Mouse (Mus musculus) embryonic facial prominence, embryonic 12.5 days (tissue): ENCODE data around the gene Acyp1. TPM values are rescaled to one million over a fixed set of nuclear protein-coding genes. Genes with fewer than 3 reads are reported as not detected.

Experiments
- ATAC-seq: fragments of 200-750 bp; cut with Nextera tagmentation; 2 replicates; pipeline ENCODE4 v1.8.0; 2017; ENCODE audit not compliant: insufficient number of reproducible peaks, insufficient read depth, low FRiP score, low TSS enrichment
- H3K27ac ChIP-seq: fragments of 300-500 bp; sonication (generic); 2 replicates; pipeline ENCODE4 v1.5.1; 2016; ENCODE audit warnings: mild to moderate bottlenecking
- H3K27me3 ChIP-seq: fragments of 300-500 bp; sonication (generic); 2 replicates; pipeline ENCODE4 v1.6.1; 2016; ENCODE audit warnings: mild to moderate bottlenecking, moderate library complexity
- H3K36me3 ChIP-seq: fragments of 300-500 bp; sonication (generic); 2 replicates; pipeline ENCODE4 v1.6.1; 2016; ENCODE audit warnings: mild to moderate bottlenecking
- H3K4me1 ChIP-seq: fragments of 300-500 bp; sonication (generic); 2 replicates; pipeline ENCODE4 v1.6.1; 2016
- H3K4me2 ChIP-seq: fragments of 300-500 bp; sonication (generic); replicated peaks from 2 replicates; pipeline ENCODE4 v1.6.1; 2016; ENCODE audit warnings: mild to moderate bottlenecking, moderate library complexity
- H3K4me3 ChIP-seq: fragments of 300-500 bp; sonication (generic); 2 replicates; pipeline ENCODE4 v1.5.1; 2016; ENCODE audit warnings: mild to moderate bottlenecking
- H3K9ac ChIP-seq: fragments of 300-500 bp; sonication (generic); 2 replicates; pipeline ENCODE4 v1.6.1; 2016; ENCODE audit warnings: mild to moderate bottlenecking, moderate library complexity
- H3K9me3 ChIP-seq: fragments of 300-500 bp; sonication (generic); 2 replicates; pipeline ENCODE4 v1.6.1; 2016; ENCODE audit warnings: mild to moderate bottlenecking, moderate library complexity
- WGBS: fragments of 180-500 bp; shearing (Covaris S2); methylation state at CpG from one replicate; pipeline ENCODE4 v1.1.7; 2016; 5-methylcytosine and 5-hydroxymethylcytosine counted together
- polyA plus RNA-seq: library from polyadenylated mRNA; unstranded; fragments of >200 nt; fragmentation: Nextera tagmentation; extraction: Ambion mirVana; gene quantifications from 2 replicates; pipeline ENCODE4 v1.2.1, GENCODE M21; 2016

Acyp1 gene
- polyA plus RNA-seq, 1 experiment from 2014 or later = 43.8 TPM

GRCm38 (mm10) chr12:85296915-85297314 lies 8.7 kb upstream of the Acyp1 start:
- no peak for ATAC-seq
- Histone ChIP-seq H3K4me3 (no peak overlapping the region), H3K36me3 (peaks cover 23% of the 10 kb centered on the region), H3K27ac (peak overlapping the region; percentile 20; the same call in 1 of the 2 replicates), H3K4me2 (no peak overlapping the region), H3K4me1 (0 out of 2 replicates have a peak, but pooled peaks cover 13% of the 10 kb centered on the region), H3K9me3 (peaks cover 8% of the 10 kb centered on the region; the same call in 1 of the 2 replicates), H3K27me3 (no peaks in the 10 kb centered on the region), H3K9ac (no peak overlapping the region)
- 70% methylated on average over 5 of the region's 5 CpGs for WGBS

- Histone ChIP-seq H3K27me3 (no peaks in the 10 kb centered on the region), H3K9me3 (peaks cover 8% of the 10 kb centered on the region; the same call in 1 of the 2 replicates), H3K4me3 (no peak overlapping the region), H3K36me3 (peaks cover 9% of the 10 kb centered on the region), H3K4me2 (no peak overlapping the region), H3K27ac (no peak overlapping the region), H3K4me1 (0 out of 2 replicates have a peak, but pooled peaks cover 13% of the 10 kb centered on the region), H3K9ac (no peak overlapping the region)
- 87% methylated on average over 2 of the region's 2 CpGs for WGBS
- no peak for ATAC-seq
Measured at GRCm38 (mm10) chr12:85295506-85295905, 7.3 kb upstream of the Acyp1 start.

DNA sequence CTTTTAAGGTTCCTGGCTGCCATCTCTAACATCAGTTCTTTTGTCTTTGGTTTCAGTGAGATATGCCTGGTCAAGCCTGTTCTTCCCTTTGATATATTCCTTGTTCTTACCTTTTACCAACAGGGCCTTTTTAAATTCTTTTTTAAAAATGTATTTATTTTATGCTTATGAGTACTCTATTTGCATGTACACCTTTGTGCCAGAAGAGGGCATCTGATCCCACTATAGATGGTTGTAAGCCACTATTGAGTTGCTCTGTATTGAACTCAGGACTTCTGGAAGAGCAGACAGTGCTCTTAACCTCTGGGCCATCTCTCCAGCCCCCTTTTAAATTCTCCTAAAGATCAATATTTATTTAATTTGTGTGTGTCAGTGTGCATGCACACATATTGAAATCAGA lies 4.7 kb upstream of the Acyp1 start:
- peaks cover 19% of the 10 kb centered on the region for H3K4me1 ChIP-seq
- no peaks in the 10 kb centered on the region for H3K36me3 ChIP-seq
- H3K9me3 ChIP-seq = peaks cover 8% of the 10 kb centered on the region; the same call in 1 of the 2 replicates
- 0 out of 2 replicates have a peak, but pooled peaks cover 3% of the 10 kb centered on the region for H3K27me3 ChIP-seq
- H3K27ac ChIP-seq = no peak overlapping the region
- no peak for ATAC-seq
- H3K9ac ChIP-seq = no peak overlapping the region
- H3K4me2 ChIP-seq = no peak overlapping the region
- H3K4me3 ChIP-seq = no peak overlapping the region

DNA sequence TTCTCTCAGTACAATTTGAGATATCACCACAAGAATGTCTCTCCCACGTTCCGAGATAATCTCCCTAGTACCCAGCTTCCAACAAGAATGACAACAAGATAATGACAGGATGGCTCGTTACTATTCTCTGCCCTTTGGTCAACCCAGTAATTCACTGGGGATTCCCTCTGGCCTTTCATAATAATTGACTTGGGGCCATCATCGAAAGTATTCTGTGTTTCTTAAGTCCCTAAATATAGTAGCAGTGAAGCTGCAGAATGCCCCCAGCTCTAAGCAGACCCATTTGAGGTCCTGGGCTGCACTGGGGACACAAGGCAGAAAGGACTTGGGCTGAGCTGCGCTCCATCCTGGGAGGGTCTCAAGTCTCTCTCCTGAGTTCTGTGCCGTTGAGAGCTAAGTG lies 4.0 kb upstream of the Acyp1 start:
- H3K9me3 ChIP-seq = peaks cover 8% of the 10 kb centered on the region; the same call in 1 of the 2 replicates
- H3K4me1 ChIP-seq = peaks cover 13% of the 10 kb centered on the region
- no peak for ATAC-seq
- no peak overlapping the region for H3K4me3 ChIP-seq
- no peaks in the 10 kb centered on the region for H3K36me3 ChIP-seq
- no peak overlapping the region for H3K27ac ChIP-seq
- H3K27me3 ChIP-seq = 0 out of 2 replicates have a peak, but pooled peaks cover 3% of the 10 kb centered on the region
- WGBS = 69% methylated on average over 6 of the region's 6 CpGs
- no peak overlapping the region for H3K9ac ChIP-seq
- no peak overlapping the region for H3K4me2 ChIP-seq

- no peak overlapping the region for H3K9ac ChIP-seq
- peaks cover 8% of the 10 kb centered on the region for H3K4me1 ChIP-seq
- no peaks in the 10 kb centered on the region for H3K36me3 ChIP-seq
- no peak overlapping the region for H3K27ac ChIP-seq
- H3K4me3 ChIP-seq = no peak overlapping the region
- no peak overlapping the region for H3K4me2 ChIP-seq
- 0 out of 2 replicates have a peak, but pooled peaks cover 3% of the 10 kb centered on the region for H3K27me3 ChIP-seq
- peaks cover 8% of the 10 kb centered on the region; the same call in 1 of the 2 replicates for H3K9me3 ChIP-seq
- no peak for ATAC-seq
Measured at GRCm38 (mm10) chr12:85291541-85291940, 3.3 kb upstream of the Acyp1 start.

- Histone ChIP-seq H3K27ac (no peak overlapping the region), H3K4me3 (no peak overlapping the region), H3K4me1 (peaks cover 6% of the 10 kb centered on the region), H3K9me3 (peaks cover 8% of the 10 kb centered on the region; the same call in 1 of the 2 replicates), H3K4me2 (no peak overlapping the region), H3K27me3 (0 out of 2 replicates have a peak, but pooled peaks cover 3% of the 10 kb centered on the region), H3K36me3 (no peaks in the 10 kb centered on the region), H3K9ac (no peak overlapping the region)
- ATAC-seq = no peak
- 80% methylated on average over 10 of the region's 10 CpGs for WGBS
Measured at GRCm38 (mm10) chr12:85290633-85291032, 2.4 kb upstream of the Acyp1 start.

DNA sequence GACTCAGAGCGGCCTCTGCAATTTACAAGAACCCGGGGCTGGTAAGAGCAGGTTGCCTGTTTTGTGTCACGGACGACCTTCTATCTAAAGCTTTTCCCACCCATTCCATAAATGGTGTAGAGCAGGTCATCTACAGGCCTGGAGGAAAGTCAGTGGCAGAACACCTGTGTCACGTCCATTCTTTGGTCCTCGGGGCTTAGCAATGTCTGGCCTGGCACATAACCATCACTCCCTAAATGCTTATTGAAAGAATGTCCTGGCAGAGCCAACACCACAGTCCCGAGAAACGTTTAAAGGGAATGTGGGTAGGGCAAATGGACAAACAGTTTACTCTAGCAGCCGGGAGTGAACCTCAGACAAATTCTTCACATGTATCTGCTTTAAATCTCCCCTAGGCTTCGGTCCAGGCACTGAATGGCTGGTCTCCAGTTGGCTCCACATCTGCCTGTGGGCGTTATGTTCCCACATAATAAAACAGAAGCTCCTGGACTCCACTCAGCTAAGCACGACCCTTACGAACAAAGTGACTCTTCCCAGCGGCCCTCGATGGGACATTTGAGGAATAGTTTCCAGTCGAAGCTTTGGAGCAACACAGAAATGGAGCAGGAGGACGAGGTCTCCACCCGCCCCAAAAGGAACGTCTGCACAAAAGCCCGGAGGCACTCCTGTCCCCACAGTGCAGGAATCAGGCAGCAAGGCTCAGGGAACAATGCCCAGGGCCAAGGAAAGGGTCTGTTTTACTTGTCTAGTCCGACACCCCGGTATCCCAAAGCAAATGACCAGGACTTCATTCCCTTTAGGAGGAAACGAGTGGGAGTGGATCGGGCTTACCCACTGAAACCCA lies 1.1 kb upstream of the Acyp1 start:
- H3K36me3 ChIP-seq = no peaks in the 10 kb centered on the region

DNA sequence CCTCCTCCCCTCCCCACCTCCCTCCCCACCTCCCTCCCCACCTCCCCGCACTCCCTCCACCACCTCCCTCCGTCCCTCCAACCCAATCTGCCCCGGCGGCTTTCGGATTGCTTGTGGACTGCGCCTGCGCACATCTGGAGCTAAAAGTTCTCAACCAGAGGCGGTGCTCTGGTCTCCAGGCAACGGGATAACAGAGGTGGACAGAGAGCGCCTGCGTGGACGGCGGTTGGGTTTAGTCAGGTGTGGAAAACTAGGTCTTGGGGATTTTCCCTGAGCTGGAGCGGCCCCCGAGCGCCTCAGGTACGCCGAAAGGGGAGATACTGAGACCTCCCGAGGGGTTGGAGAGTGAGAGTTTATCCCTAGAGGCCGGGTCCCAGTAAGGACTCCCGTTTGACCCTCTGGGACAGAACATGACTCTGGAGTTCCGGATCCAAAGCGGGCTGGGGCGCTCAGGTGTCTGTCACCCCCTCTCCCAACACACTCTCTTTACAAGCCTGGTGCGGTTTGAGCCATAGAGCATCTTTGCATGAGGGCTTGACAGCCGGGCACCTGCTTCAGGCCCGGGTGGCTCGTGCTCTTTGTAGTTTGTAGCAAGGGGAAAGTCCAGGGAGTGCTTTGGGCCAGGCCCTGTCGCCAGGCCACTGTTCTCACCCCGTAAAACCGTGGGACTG lies 383 bp upstream of the Acyp1 start, which contains the start of gene Zc2hc1c:
TSS of gene Zc2hc1c (plus strand) at position 106 of the 671 bp plus-strand sequence.
- WGBS = 3% methylated on average over 31 of the region's 31 CpGs
- peak within 1 kb of the TSS; percentile 83 for H3K4me2 ChIP-seq
- peaks cover 6% of the 10 kb centered on the region for H3K4me1 ChIP-seq
- H3K27me3 ChIP-seq = 0 out of 2 replicates have a peak, but pooled peaks cover 6% of the 10 kb centered on the region
- no peaks in the 10 kb centered on the region for H3K9me3 ChIP-seq
- 0 out of 2 replicates have a peak within 1 kb of the TSS, but pooled peaks have one; percentile 41 for H3K27ac ChIP-seq
- peak within 1 kb of the TSS; percentile 53 for H3K9ac ChIP-seq
- peak within 1 kb of the TSS; percentile 47 for H3K4me3 ChIP-seq
- no peaks in the 10 kb centered on the region for H3K36me3 ChIP-seq
- ATAC-seq = peak; percentile 69

More for the DNA sequence above, 1.1 kb upstream of the Acyp1 start:
- H3K4me2 ChIP-seq = peak overlapping the region; percentile 83
- 59% methylated on average over 24 of the region's 24 CpGs for WGBS
- peaks cover 3% of the 10 kb centered on the region; the same call in 1 of the 2 replicates for H3K9me3 ChIP-seq
- H3K27me3 ChIP-seq = 0 out of 2 replicates have a peak, but pooled peaks cover 4% of the 10 kb centered on the region
- H3K4me1 ChIP-seq = peaks cover 6% of the 10 kb centered on the region
- H3K4me3 ChIP-seq = peak overlapping the region; percentile 47; the same call in 1 of the 2 replicates
- H3K27ac ChIP-seq = 0 out of 2 replicates have a peak overlapping the region, but pooled peaks have one; percentile 41
- no peak for ATAC-seq
- H3K9ac ChIP-seq = no peak overlapping the region

DNA sequence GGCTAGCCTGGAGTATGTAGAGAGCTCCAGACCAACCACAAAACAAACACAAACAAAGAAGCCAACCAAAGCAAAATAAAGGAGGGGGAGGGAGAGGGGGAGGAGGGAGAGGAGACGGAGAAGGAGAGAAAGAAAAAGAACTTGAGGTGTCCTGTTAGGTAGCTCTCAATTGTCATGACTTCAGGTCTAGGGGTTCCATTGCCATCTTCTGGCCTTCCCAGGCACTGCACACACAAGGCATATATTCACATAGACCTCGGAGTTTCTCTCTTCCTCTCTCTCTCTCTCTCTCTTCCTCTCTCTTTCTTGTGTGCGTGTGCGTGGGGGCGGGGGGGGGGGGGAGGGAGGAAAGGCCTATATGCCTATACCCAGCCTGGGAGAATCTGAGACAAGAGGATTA lies 1.3 kb downstream of the Acyp1 start:
- H3K9me3 ChIP-seq = no peaks in the 10 kb centered on the region
- no peak overlapping the region for H3K4me2 ChIP-seq
- no peak overlapping the region for H3K9ac ChIP-seq
- no peak overlapping the region for H3K4me3 ChIP-seq
- no peaks in the 10 kb centered on the region for H3K36me3 ChIP-seq
- 24% methylated on average over 2 of the region's 5 CpGs for WGBS
- no peak for ATAC-seq
- 0 out of 2 replicates have a peak, but pooled peaks cover 6% of the 10 kb centered on the region for H3K27me3 ChIP-seq
- H3K27ac ChIP-seq = no peak overlapping the region
- H3K4me1 ChIP-seq = peaks cover 6% of the 10 kb centered on the region

- Histone ChIP-seq H3K4me3 (no peak overlapping the region), H3K9me3 (no peaks in the 10 kb centered on the region), H3K9ac (no peak overlapping the region), H3K27ac (no peak overlapping the region), H3K36me3 (no peaks in the 10 kb centered on the region), H3K4me2 (no peak overlapping the region), H3K4me1 (peaks cover 6% of the 10 kb centered on the region), H3K27me3 (0 out of 2 replicates have a peak, but pooled peaks cover 6% of the 10 kb centered on the region)
- ATAC-seq = no peak
- 92% methylated on average over 4 of the region's 4 CpGs for WGBS
Measured at GRCm38 (mm10) chr12:85284996-85285395, 3.2 kb downstream of the Acyp1 start.

GRCm38 (mm10) chr12:85284331-85284730 lies 3.9 kb downstream of the Acyp1 start:
- H3K27ac ChIP-seq = no peak overlapping the region
- H3K4me2 ChIP-seq = no peak overlapping the region
- no peak overlapping the region for H3K9ac ChIP-seq
- H3K27me3 ChIP-seq = 0 out of 2 replicates have a peak, but pooled peaks cover 3% of the 10 kb centered on the region
- H3K9me3 ChIP-seq = no peaks in the 10 kb centered on the region
- no peak for ATAC-seq
- no peaks in the 10 kb centered on the region for H3K36me3 ChIP-seq
- H3K4me3 ChIP-seq = no peak overlapping the region
- WGBS = 65% methylated on average over 8 of the region's 8 CpGs
- peaks cover 11% of the 10 kb centered on the region for H3K4me1 ChIP-seq
